Mouse (Mus musculus): Measurements from ENCODE around the gene St7l.

St7l gene

GRCm38 (mm10) chr3:104963331-104964276, 99.8 kb downstream of the St7l start:
- no peak for DNase-seq (ENCODE audit: low spot score)

- DNase-seq (ENCODE audit: low spot score) = no peak
Observed at GRCm38 (mm10) chr3:104965070-104965855, 101.5 kb downstream of the St7l start.

DNA sequence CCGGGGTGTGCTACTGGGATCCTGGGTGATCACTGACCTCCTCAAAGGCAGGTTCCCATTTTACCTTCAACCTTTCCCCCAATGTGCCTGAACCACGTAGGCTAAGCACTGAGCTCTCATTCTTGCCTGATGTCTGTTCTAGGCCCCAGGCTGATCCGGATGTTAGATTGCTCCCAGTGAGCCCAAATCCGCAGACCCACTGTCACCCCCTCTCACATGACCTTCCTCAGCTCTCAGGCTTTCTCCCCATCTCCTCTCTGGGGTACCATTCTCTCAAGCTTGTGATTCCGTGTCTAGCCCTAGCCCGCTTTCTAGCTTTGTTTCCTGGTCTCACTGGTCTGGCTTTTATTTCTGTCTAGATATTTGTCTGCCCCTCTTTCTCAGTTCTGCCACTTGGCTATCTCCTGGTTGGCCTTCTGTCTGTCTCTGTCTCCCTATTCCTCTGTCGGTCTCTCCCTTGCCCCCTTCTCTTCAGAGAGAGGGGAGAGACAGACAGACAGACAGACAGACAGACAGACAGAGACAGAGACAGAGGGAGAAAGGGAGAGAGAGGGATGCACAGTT, 102.3 kb downstream of the St7l start:
- DNase-seq (ENCODE audit: low spot score) = no peak

- DNase-seq (ENCODE audit: low spot score) = peak; percentile 91
Observed at GRCm38 (mm10) chr3:104967548-104968300, 103.9 kb downstream of the St7l start.

All from embryo, embryonic 10.5 days (tissue).